Mouse (Mus musculus) erythroblast, embryonic 14.5 days (primary cell): Measurements from ENCODE around the gene Tmem236.

Experiments used
- GATA1 ChIP-seq: IDR thresholded peaks from 2 replicates; pipeline ENCODE4 v1.6.1; 2012; ENCODE audit warnings: low read length, inconsistent platforms, mixed read lengths
- TAL1 ChIP-seq: IDR thresholded peaks from 3 replicates; pipeline ENCODE4 v1.6.1; 2012; ENCODE audit warnings: low read length, inconsistent platforms, mixed read lengths

- no peak for TF ChIP-seq GATA1
- no peak for TF ChIP-seq TAL1
Observed at GRCm38 (mm10) chr2:14210731-14211130, 36.4 kb downstream of the Tmem236 start.
